Mouse (Mus musculus): ENCODE measurements around the gene Krt17. TPM values are rescaled to one million over a fixed set of nuclear protein-coding genes. Genes with fewer than 3 reads are reported as not detected.

The Krt17 gene
- total and polyA plus RNA-seq, 2 experiments from 2014 or later: 0.14 TPM; not detected in 1

DNA sequence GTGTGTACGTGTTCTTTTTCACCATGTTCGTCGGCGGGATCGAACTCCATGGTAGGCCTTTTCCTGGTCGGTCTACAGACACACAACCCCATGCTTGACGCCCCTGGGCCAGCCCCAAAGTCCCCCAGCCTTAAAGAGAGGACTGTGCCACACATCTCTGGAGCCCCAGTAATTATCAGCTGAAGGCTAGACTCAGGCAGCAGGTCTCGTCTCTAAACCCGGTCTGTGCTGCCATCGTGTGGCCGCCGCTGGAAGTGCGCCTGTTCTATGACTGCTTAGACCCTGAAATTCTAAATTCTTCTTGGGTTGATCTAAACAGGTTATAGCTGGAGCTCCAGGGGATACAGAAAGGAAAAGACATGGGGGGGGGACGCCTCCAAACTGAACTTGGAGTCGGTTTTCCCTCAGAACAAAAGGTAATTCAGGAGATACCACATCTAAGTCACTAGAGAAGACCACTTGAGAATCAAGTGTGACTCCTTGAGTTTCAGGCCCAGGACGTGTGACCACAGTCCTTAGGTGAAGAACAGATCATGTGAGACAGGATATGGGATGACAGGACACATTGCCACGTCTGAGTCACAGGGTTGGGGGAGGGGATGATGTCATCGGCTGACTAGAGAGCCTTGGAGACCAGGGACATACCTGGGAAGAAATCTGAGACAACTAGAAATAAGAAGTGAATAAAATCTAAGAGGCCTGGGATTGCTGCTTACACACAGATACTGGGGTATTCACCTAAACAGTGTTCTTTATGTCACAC, 37.6 kb upstream of the Krt17 start:
- Histone ChIP-seq H3K27ac (ENCODE audit: low read depth) (no peak overlapping the region), H3K9ac (replicated peaks; ENCODE audit: low read depth, low read length) (no peak overlapping the region), H3K4me2 (ENCODE audit: low read depth, low read length) (peak overlapping the region; percentile 32; the same call in 1 of the 2 replicates), H3K36me3 (replicated peaks; ENCODE audit: control insufficient read depth, insufficient read depth, low read length) (no peaks in the 10 kb centered on the region), H3K9me3 (replicated peaks; ENCODE audit: control insufficient read depth, low read length) (no peaks in the 10 kb centered on the region), H3K4me3 (ENCODE audit: low read depth, low read length) (no peak overlapping the region), H3K4me1 (ENCODE audit: control insufficient read depth, insufficient read depth) (0 out of 2 replicates have a peak, but pooled peaks cover 4% of the 10 kb centered on the region), H3K27me3 (ENCODE audit: control insufficient read depth, insufficient read depth, low read length) (0 out of 2 replicates have a peak, but pooled peaks cover 8% of the 10 kb centered on the region)
- peak; percentile 89 for TF ChIP-seq CTCF (IDR thresholded peaks at IDR 0.05; ENCODE audit: low read depth)
- no peak for TF ChIP-seq EP300 (IDR thresholded peaks at IDR 0.05; ENCODE audit: low read depth)
- 15% methylated on average over 18 of the region's 18 CpGs for WGBS
- ATAC-seq (ENCODE audit: insufficient read depth, low read depth) (peak; percentile 36; the same call in 1 of the 2 replicates), DNase-seq (ENCODE audit: low spot score) (peak; percentile 45)

DNA sequence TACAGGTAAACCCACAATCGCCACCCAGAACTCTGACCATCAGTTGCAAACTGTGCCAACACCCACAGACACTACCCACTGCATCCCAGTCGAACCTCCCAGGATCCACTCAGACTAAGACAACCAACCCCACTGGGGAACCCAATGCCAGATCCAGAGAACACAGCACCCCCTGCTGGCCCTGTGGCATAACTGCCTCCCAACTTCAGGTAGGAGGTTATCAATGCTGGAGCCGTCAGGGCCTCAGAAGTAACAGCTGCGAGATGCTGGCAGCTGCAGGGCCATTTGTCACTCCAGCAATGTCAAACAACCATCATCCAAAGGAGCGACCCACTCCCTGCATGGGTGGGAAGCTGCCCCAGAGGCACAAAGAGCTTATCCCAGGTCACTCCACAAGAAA, 37.0 kb upstream of the Krt17 start:
- H3K9me3 ChIP-seq (replicated peaks; ENCODE audit: control insufficient read depth, low read length): no peaks in the 10 kb centered on the region
- ATAC-seq (ENCODE audit: insufficient read depth, low read depth): no peak
- no peak overlapping the region for H3K4me3 ChIP-seq (ENCODE audit: low read depth, low read length)
- peak; percentile 36 for TF ChIP-seq CTCF (IDR thresholded peaks at IDR 0.05; ENCODE audit: low read depth)
- no peak for TF ChIP-seq EP300 (IDR thresholded peaks at IDR 0.05; ENCODE audit: low read depth)
- H3K27ac ChIP-seq (ENCODE audit: low read depth): no peak overlapping the region
- DNase-seq (ENCODE audit: low spot score): no peak
- 0 out of 2 replicates have a peak, but pooled peaks cover 8% of the 10 kb centered on the region for H3K27me3 ChIP-seq (ENCODE audit: control insufficient read depth, insufficient read depth, low read length)
- H3K4me1 ChIP-seq (ENCODE audit: control insufficient read depth, insufficient read depth): 0 out of 2 replicates have a peak, but pooled peaks cover 4% of the 10 kb centered on the region
- 33% methylated on average over 5 of the region's 5 CpGs for WGBS
- H3K9ac ChIP-seq (replicated peaks; ENCODE audit: low read depth, low read length): no peak overlapping the region
- peak overlapping the region; percentile 32; the same call in 1 of the 2 replicates for H3K4me2 ChIP-seq (ENCODE audit: low read depth, low read length)
- no peaks in the 10 kb centered on the region for H3K36me3 ChIP-seq (replicated peaks; ENCODE audit: control insufficient read depth, insufficient read depth, low read length)

DNA sequence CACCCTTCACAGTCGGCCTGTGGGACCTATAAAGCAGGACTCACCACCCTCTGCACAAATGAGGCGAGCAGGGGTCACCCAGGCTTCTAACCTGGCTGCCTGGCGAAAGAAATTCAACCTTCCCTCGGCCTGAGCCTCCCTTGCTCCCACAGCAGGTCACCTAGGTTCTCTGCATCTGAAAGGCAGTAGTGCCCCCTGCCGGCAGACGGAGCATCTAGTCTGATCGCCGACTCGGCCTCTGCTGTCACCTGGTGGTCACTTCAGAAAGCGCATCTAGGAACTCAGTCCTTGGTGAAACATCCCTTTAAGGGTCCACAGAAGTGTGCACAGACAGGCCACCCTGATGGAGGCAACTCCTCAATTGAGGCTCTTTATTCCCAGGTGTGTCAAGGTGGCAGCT, 34.5 kb upstream of the Krt17 start:
- Histone ChIP-seq H3K4me1 (ENCODE audit: control insufficient read depth, insufficient read depth) (0 out of 2 replicates have a peak, but pooled peaks cover 4% of the 10 kb centered on the region), H3K4me3 (ENCODE audit: low read depth, low read length) (no peak overlapping the region), H3K9me3 (replicated peaks; ENCODE audit: control insufficient read depth, low read length) (no peaks in the 10 kb centered on the region), H3K27ac (ENCODE audit: low read depth) (no peak overlapping the region), H3K4me2 (ENCODE audit: low read depth, low read length) (no peak overlapping the region), H3K36me3 (replicated peaks; ENCODE audit: control insufficient read depth, insufficient read depth, low read length) (no peaks in the 10 kb centered on the region), H3K27me3 (ENCODE audit: control insufficient read depth, insufficient read depth, low read length) (0 out of 2 replicates have a peak, but pooled peaks cover 8% of the 10 kb centered on the region), H3K9ac (replicated peaks; ENCODE audit: low read depth, low read length) (no peak overlapping the region)
- TF ChIP-seq EP300 (IDR thresholded peaks at IDR 0.05; ENCODE audit: low read depth) (no peak), CTCF (IDR thresholded peaks at IDR 0.05; ENCODE audit: low read depth) (peak; percentile 100)
- DNase-seq (ENCODE audit: low spot score) (peak; percentile 75), ATAC-seq (ENCODE audit: insufficient read depth, low read depth) (peak; percentile 52)
- 10% methylated on average over 10 of the region's 10 CpGs for WGBS

DNA sequence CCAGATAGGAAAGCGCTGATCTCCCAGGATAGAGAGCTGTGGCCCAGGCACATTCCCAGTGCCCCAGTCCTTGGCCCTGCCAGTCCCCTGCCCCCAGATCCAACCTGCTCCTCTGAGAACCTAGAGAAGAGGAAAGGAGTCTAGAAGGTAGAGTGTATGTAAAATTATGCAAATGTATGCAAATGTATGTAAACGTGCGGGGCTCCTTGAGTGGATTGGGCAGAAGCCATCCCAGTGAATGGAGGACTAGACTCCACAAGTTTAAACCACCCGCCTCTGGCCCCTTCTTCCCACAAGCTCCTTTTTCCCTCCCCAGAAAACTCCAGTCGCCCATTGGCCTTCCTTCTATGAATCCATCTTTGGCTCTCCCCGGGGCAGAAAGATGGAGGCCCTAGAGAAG, 32.1 kb upstream of the Krt17 start:
- Histone ChIP-seq H3K36me3 (replicated peaks; ENCODE audit: control insufficient read depth, insufficient read depth, low read length) (no peaks in the 10 kb centered on the region), H3K27ac (ENCODE audit: low read depth) (no peak overlapping the region), H3K27me3 (ENCODE audit: control insufficient read depth, insufficient read depth, low read length) (0 out of 2 replicates have a peak, but pooled peaks cover 8% of the 10 kb centered on the region), H3K4me3 (ENCODE audit: low read depth, low read length) (no peak overlapping the region), H3K9me3 (replicated peaks; ENCODE audit: control insufficient read depth, low read length) (no peaks in the 10 kb centered on the region), H3K4me2 (ENCODE audit: low read depth, low read length) (no peak overlapping the region), H3K9ac (replicated peaks; ENCODE audit: low read depth, low read length) (no peak overlapping the region), H3K4me1 (ENCODE audit: control insufficient read depth, insufficient read depth) (0 out of 2 replicates have a peak, but pooled peaks cover under 1% of the 10 kb centered on the region)
- ATAC-seq (ENCODE audit: insufficient read depth, low read depth) (no peak), DNase-seq (ENCODE audit: low spot score) (no peak)
- TF ChIP-seq CTCF (IDR thresholded peaks at IDR 0.05; ENCODE audit: low read depth): no peak
- TF ChIP-seq EP300 (IDR thresholded peaks at IDR 0.05; ENCODE audit: low read depth): no peak
- 69% methylated on average over 6 of the region's 6 CpGs for WGBS

DNA sequence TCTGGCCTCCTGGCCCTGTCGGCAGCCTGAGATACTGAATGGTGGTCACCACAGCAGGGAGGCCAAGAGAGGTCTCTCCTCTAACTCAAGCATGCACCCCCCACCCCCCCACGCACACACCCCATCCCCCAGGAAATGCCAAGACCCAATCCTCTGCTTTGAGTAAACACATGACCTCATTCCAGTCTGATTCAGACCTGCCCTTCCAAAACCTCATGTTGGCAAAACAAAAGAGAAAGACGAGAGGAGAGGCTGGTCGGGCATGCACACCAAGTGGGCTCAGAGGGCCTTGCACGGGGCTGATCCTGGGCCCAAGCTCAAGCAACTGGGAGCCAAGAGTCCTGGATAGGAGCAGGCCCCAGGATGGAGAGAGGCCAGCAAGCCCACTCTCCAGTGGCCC, 29.4 kb upstream of the Krt17 start:
- no peak overlapping the region for H3K9ac ChIP-seq (replicated peaks; ENCODE audit: low read depth, low read length)
- no peaks in the 10 kb centered on the region for H3K4me1 ChIP-seq (ENCODE audit: control insufficient read depth, insufficient read depth)
- no peaks in the 10 kb centered on the region for H3K9me3 ChIP-seq (replicated peaks; ENCODE audit: control insufficient read depth, low read length)
- no peak for DNase-seq (ENCODE audit: low spot score)
- no peak overlapping the region for H3K4me2 ChIP-seq (ENCODE audit: low read depth, low read length)
- no peak for ATAC-seq (ENCODE audit: insufficient read depth, low read depth)
- TF ChIP-seq EP300 (IDR thresholded peaks at IDR 0.05; ENCODE audit: low read depth) (no peak), CTCF (IDR thresholded peaks at IDR 0.05; ENCODE audit: low read depth) (no peak)
- peak overlapping the region; percentile 17; the same call in 1 of the 2 replicates for H3K27ac ChIP-seq (ENCODE audit: low read depth)
- no peak overlapping the region for H3K4me3 ChIP-seq (ENCODE audit: low read depth, low read length)
- H3K36me3 ChIP-seq (replicated peaks; ENCODE audit: control insufficient read depth, insufficient read depth, low read length): no peaks in the 10 kb centered on the region
- H3K27me3 ChIP-seq (ENCODE audit: control insufficient read depth, insufficient read depth, low read length): no peaks in the 10 kb centered on the region
- WGBS: 54% methylated on average over 5 of the region's 5 CpGs

Measured in heart, postnatal 0 days (tissue).